Comparison of ENCODE assay signal across 30 mouse cellular contexts in the genomic region with DNA sequence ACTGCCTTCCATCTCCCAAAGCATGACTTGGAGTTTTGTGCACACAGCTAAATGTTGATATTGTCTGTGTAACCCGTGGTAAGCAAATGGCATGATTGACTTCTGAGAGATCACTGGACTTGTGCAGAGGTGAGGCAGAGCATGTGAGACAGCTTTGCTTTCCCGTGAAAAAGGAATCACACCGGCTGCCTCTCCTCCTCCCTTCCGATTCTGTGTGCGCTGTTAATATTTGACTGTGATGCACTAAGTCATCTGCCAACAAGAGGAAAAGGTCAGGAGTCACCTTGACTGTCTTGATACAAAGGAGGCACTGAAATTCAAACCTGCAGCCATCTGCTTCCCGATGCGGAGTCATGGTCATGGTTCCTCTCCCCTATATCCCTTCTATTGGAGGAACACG.
DNase-seq lines count a peak whose midpoint lies in the region; ATAC-seq lines count a peak whose summit lies in the region.
"Had no signal": no experiment of that assay in that cellular context is flagged by ENCODE, and none has a peak within 500 bp of the region (broad histone marks: within the 10 kb centered on the region; RNA-seq: fewer than 3 reads in every experiment).

No protein-coding gene starts in this region.

- H3K4me2 ChIP-seq in kidney, embryonic 14.5 days (replicated peaks; ENCODE audit: low read depth, low read length), result no peak overlapping the region
- no peak overlapping the region for H3K4me2 ChIP-seq in kidney, embryonic 15.5 days
- H3K4me2 ChIP-seq: embryonic facial prominence, embryonic 13.5 days; forebrain, embryonic 12.5 days; forebrain, embryonic 15.5 days; heart, embryonic 13.5 days; hindbrain, embryonic 12.5 days; hindbrain, embryonic 15.5 days had no signal

- H3K9me3 ChIP-seq in kidney, embryonic 14.5 days (ENCODE audit: control insufficient read depth, low read length), result no peaks in the 10 kb centered on the region
- no peaks in the 10 kb centered on the region for H3K9me3 ChIP-seq in kidney, embryonic 15.5 days (replicated peaks)
- H3K9me3 ChIP-seq: embryonic facial prominence, embryonic 10.5 days; embryonic facial prominence, embryonic 13.5 days; forebrain, embryonic 12.5 days; forebrain, embryonic 15.5 days; G1E; heart, embryonic 10.5 days; heart, embryonic 13.5 days; hindbrain, embryonic 12.5 days; hindbrain, embryonic 15.5 days had no signal

- H3K36me3 ChIP-seq in kidney, embryonic 14.5 days (ENCODE audit: control insufficient read depth, insufficient read depth, low read length), result no peaks in the 10 kb centered on the region
- H3K36me3 ChIP-seq in kidney, embryonic 15.5 days, result no peaks in the 10 kb centered on the region
- H3K36me3 ChIP-seq: embryonic facial prominence, embryonic 10.5 days; embryonic facial prominence, embryonic 13.5 days; forebrain, embryonic 12.5 days; forebrain, embryonic 15.5 days; G1E; heart, embryonic 10.5 days; heart, embryonic 13.5 days; hindbrain, embryonic 12.5 days; hindbrain, embryonic 15.5 days had no signal

- no peaks in the 10 kb centered on the region for H3K4me1 ChIP-seq in kidney, embryonic 14.5 days (ENCODE audit: control insufficient read depth, insufficient read depth, low read length)
- 0 out of 2 replicates have a peak, but pooled peaks cover 3% of the 10 kb centered on the region for H3K4me1 ChIP-seq in kidney, embryonic 15.5 days
- H3K4me1 ChIP-seq: embryonic facial prominence, embryonic 10.5 days; forebrain, embryonic 12.5 days; forebrain, embryonic 15.5 days; heart, embryonic 10.5 days; heart, embryonic 13.5 days; hindbrain, embryonic 12.5 days; hindbrain, embryonic 15.5 days had no signal

- no peaks in the 10 kb centered on the region for H3K27me3 ChIP-seq in kidney, embryonic 14.5 days (ENCODE audit: control insufficient read depth, insufficient read depth, low read length)
- H3K27me3 ChIP-seq in kidney, embryonic 15.5 days, result no peaks in the 10 kb centered on the region
- H3K27me3 ChIP-seq: CH12.LX; embryonic facial prominence, embryonic 13.5 days; forebrain, embryonic 12.5 days; forebrain, embryonic 15.5 days; heart, embryonic 13.5 days; hindbrain, embryonic 12.5 days; hindbrain, embryonic 15.5 days; Patski had no signal

- no peak overlapping the region for H3K27ac ChIP-seq in kidney, embryonic 14.5 days (ENCODE audit: low read depth, low read length)
- H3K27ac ChIP-seq in kidney, embryonic 15.5 days, result no peak overlapping the region
- H3K27ac ChIP-seq: embryonic facial prominence, embryonic 10.5 days; embryonic facial prominence, embryonic 13.5 days; forebrain, embryonic 12.5 days; forebrain, embryonic 15.5 days; heart, adult 2 months; heart, embryonic 10.5 days; heart, embryonic 13.5 days; hindbrain, embryonic 12.5 days; hindbrain, embryonic 15.5 days had no signal

- no peak for ATAC-seq in kidney, embryonic 14.5 days (ENCODE audit: low FRiP score, low TSS enrichment)
- no peak for ATAC-seq in kidney, embryonic 15.5 days (replicated peaks; ENCODE audit: low FRiP score)
- ATAC-seq: forebrain, embryonic 15.5 days; Patski had no signal

- no peak overlapping the region for H3K9ac ChIP-seq in kidney, embryonic 14.5 days (ENCODE audit: low read depth, low read length)
- H3K9ac ChIP-seq in kidney, embryonic 15.5 days, result no peak overlapping the region
- H3K9ac ChIP-seq: embryonic facial prominence, embryonic 13.5 days; forebrain, embryonic 12.5 days; forebrain, embryonic 15.5 days; heart, embryonic 13.5 days; hindbrain, embryonic 12.5 days; hindbrain, embryonic 15.5 days had no signal

- WGBS in kidney, embryonic 14.5 days, result 75% methylated on average over 8 of the region's 8 CpGs
- WGBS in kidney, embryonic 15.5 days, result 62% methylated on average over 8 of the region's 8 CpGs

- peak; percentile 67 for DNase-seq in kidney, adult 11 months
- peak; percentile 60 to 77 for DNase-seq in kidney, adult 8-10 months
- DNase-seq in kidney, postnatal 10 days, result peak; percentile 13
- peak; percentile 49 to 72 for DNase-seq in kidney, postnatal 36 days
- DNase-seq in adrenal gland, adult (ENCODE audit: inconsistent age in 2 of 2, low spot score in 1 of 2), result no peak
- DNase-seq in thymus, postnatal 4 days, result no peak
- DNase-seq: adrenal gland, adult 2 months; adrenal gland, postnatal 14 days; B cell, adult 2 months; cerebellum, adult 11 months; cerebellum, adult 2 months; cerebellum, adult 9-11 months; cerebellum, postnatal 25 days; gastrocnemius, postnatal 25 days; heart, adult 2 months; heart, postnatal 14 days had no signal

- no peak overlapping the region for H3K4me3 ChIP-seq in kidney, embryonic 14.5 days (ENCODE audit: low read length)
- no peak overlapping the region for H3K4me3 ChIP-seq in kidney, embryonic 15.5 days (replicated peaks)
- H3K4me3 ChIP-seq: embryonic facial prominence, embryonic 10.5 days; embryonic facial prominence, embryonic 13.5 days; erythroblast, embryonic 14.5 days; forebrain, embryonic 12.5 days; forebrain, embryonic 15.5 days; heart, adult 2 months; heart, embryonic 10.5 days; heart, embryonic 13.5 days; hindbrain, embryonic 12.5 days; hindbrain, embryonic 15.5 days had no signal

Comparison
In these comparisons a context has a peak if more than half of its experiments do, and no peak if none do; other contexts are left out.
1. DNase-seq: peak in kidney, adult 11 months (single experiment), kidney, adult 8-10 months (2 of 2), kidney, postnatal 10 days (single experiment) and kidney, postnatal 36 days (2 of 2); none in adrenal gland, adult (0 of 2) and thymus, postnatal 4 days (single experiment).